8 mouse cellular contexts compared by ENCODE assay signal in the genomic region with DNA sequence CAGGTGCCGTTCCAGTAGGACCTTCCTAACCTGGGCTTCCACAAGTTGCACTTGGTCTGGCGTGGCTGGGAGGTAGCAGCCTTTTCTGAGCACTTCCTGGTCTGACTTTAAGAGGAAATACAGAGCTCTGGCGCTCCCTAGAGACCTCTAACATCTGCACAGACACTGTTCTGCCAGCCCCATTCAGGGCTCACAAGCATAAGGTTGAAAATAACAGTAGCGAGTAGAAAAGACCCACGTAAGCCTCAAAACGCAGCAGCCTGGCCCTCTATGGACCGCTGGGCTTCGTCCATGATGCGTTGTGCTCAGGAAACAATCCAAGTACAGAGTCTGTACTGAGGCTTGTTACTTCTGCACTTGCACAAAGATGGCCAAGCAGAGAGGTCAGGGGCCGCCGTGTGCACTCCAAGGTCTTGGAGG. TPM values are rescaled to one million over a fixed set of nuclear protein-coding genes. Genes with fewer than 3 reads are reported as not detected.
DNase-seq lines count a peak whose midpoint lies in the region; ATAC-seq lines count a peak whose summit lies in the region.

No protein-coding gene starts in this region.

- H3K27me3 ChIP-seq in forebrain, embryonic 13.5 days: no peaks in the 10 kb centered on the region

- H3K4me3 ChIP-seq in forebrain, embryonic 13.5 days: no peak overlapping the region

- H3K36me3 ChIP-seq in forebrain, embryonic 13.5 days (ENCODE audit: poor library complexity, severe bottlenecking): no peaks in the 10 kb centered on the region

- H3K4me2 ChIP-seq in forebrain, embryonic 13.5 days: no peak overlapping the region

- 0 out of 2 replicates have a peak, but pooled peaks cover 4% of the 10 kb centered on the region for H3K4me1 ChIP-seq in forebrain, embryonic 13.5 days

- H3K27ac ChIP-seq in forebrain, embryonic 13.5 days: no peak overlapping the region

- WGBS in forebrain, embryonic 13.5 days: 37% methylated on average over 11 of the region's 11 CpGs

- no peaks in the 10 kb centered on the region for H3K9me3 ChIP-seq in forebrain, embryonic 13.5 days (replicated peaks)

- peak; percentile 36 for DNase-seq in cerebellum, postnatal 25 days
- no peak for DNase-seq in cerebellum, postnatal 4 days (ENCODE audit: low spot score in 2 of 2)
- DNase-seq in CD4-positive, CD25-positive, alpha-beta regulatory T cell, adult 2 months (ENCODE audit: low read depth, low spot score): peak; percentile 81
- DNase-seq in embryo, embryonic 9.5 days (ENCODE audit: extremely low spot score): peak; percentile 39
- DNase-seq in kidney, adult 9 months: peak; percentile 74
- DNase-seq in lung, postnatal 25 days (ENCODE audit: low spot score): peak; percentile 74
- peak; percentile 60 for DNase-seq in thymus, postnatal 0 days (ENCODE audit: low spot score)

- no peak for ATAC-seq in forebrain, embryonic 13.5 days

- H3K9ac ChIP-seq in forebrain, embryonic 13.5 days: no peak overlapping the region

RNA-seq across cellular contexts. Expression of gene Klf9, which starts 10.6 kb away (rescaled TPM):
- polyA plus RNA-seq in thymus, postnatal 0 days (2015; fragmentation: Nextera tagmentation; extraction: Ambion mirVana): 2.7 and 2.8 TPM in 2 replicates
- polyA plus RNA-seq in forebrain, embryonic 13.5 days (2015; fragmentation: Nextera tagmentation; extraction: Ambion mirVana): 0.97 and 1.0 TPM in 2 replicates

Comparison
In these comparisons a context has a peak if more than half of its experiments do, and no peak if none do; other contexts are left out.
1. DNase-seq: peak in cerebellum, postnatal 25 days (2 of 2), CD4-positive, CD25-positive, alpha-beta regulatory T cell, adult 2 months (single experiment), embryo, embryonic 9.5 days (single experiment), kidney, adult 9 months (single experiment), lung, postnatal 25 days (single experiment) and thymus, postnatal 0 days (single experiment); none in cerebellum, postnatal 4 days (0 of 2).